Mouse (Mus musculus) urinary bladder, postnatal 4 days (tissue): ENCODE measurements around the gene Ctnna3.

ENCODE experiments used
- DNase-seq, 2 experiments: peaks; one replicate each; pipeline ENCODE4 v3.0.0; 2021 to 2022; ENCODE audit warnings: low spot score in 2 of 2

Ctnna3 gene

GRCm38 (mm10) chr10:63710211-63710610, 280.3 kb downstream of the Ctnna3 start:
- DNase-seq = no peak

DNA sequence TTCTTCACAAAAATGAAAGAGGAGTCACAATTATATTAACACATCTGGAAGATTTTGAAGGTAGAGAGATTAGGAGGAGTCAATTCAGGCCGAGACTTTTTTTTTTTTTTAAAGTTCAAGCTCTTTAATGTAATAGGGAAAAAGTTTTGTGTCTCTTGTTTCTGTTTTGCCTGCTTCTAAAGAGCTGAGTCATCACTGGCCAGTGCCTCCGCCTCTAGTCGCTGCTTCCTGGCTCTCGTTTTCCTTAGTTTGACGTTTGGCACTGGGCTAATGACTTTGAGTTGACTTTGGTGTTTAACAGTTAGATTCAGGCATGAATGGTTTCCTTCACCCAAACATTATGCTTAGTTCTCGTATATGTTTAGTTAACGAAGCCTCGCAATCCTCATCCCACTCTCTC, 282.6 kb downstream of the Ctnna3 start:
- DNase-seq = no peak

GRCm38 (mm10) chr10:63714151-63714550, 284.3 kb downstream of the Ctnna3 start:
- DNase-seq = no peak

DNA sequence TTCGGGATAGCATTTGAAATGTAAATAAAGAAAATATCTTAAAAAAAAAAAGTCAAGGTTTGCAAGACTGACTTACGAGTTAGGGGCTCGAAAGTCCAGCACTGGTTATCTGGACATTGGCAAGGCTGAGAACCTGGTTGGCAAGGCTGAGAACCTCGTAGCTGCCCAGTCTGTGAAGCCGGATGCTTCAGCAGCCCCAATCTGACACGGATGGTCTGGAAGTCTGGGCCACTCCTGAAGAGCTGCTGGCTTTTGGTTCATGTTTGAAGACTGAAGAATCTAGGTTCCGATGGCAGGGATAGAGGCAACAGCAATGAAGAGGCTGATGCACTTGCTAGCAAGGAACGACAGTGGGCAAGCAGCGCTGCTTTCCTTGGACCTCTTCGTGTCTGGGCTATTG, 339.0 kb downstream of the Ctnna3 start:
- no peak for DNase-seq

GRCm38 (mm10) chr10:63771656-63772055, 341.8 kb downstream of the Ctnna3 start:
- no peak for DNase-seq

DNA sequence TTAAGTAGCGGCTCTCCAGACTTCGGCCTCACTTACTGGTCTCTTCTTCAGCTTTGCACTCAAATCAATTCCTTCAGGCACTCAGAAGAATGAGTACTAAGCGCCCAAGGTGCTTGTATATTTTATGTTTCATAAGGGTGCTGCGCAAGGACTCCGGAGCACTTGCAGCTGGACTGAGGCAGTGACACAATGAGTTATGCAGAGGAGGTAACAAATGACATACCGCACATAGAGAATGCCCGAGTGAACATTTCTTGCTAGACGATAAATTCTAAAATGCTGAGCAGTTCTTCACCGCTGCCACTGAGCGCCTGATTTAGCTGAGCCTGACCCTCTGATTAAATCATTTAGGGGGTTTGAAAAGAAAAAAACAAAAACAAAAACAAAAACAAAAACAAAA, 342.2 kb downstream of the Ctnna3 start:
- DNase-seq = no peak

- DNase-seq = no peak
Measured at GRCm38 (mm10) chr10:63781948-63782347, 352.1 kb downstream of the Ctnna3 start.

- peak in 1 of 2 experiments; percentile 18 for DNase-seq
Measured at GRCm38 (mm10) chr10:63784808-63785535, 355.1 kb downstream of the Ctnna3 start.

- DNase-seq = no peak
Measured at GRCm38 (mm10) chr10:63786390-63786789, 356.5 kb downstream of the Ctnna3 start.

DNA sequence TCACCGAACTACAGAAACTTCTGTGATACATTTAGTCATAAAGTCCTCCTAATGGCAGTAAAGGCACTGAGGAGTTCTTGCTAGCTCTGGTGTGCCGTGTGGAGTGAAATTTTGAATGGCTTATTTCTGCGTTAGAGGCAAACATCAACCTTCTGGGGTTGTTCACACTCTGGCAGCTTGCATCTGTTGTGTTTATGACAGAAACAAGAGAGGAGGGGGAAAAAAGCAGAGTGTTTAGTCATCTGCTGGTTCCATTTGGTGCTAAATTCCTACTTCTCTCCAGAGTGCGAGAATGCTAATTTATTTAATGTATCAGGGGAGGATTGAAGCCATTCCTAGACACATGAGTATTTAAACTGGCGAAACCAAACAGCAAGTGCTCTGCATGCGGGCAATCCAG, 374.0 kb downstream of the Ctnna3 start:
- DNase-seq = no peak

- no peak for DNase-seq
Measured at GRCm38 (mm10) chr10:63805551-63805950, 375.7 kb downstream of the Ctnna3 start.

- DNase-seq = no peak
Measured at GRCm38 (mm10) chr10:63806254-63806653, 376.4 kb downstream of the Ctnna3 start.

DNA sequence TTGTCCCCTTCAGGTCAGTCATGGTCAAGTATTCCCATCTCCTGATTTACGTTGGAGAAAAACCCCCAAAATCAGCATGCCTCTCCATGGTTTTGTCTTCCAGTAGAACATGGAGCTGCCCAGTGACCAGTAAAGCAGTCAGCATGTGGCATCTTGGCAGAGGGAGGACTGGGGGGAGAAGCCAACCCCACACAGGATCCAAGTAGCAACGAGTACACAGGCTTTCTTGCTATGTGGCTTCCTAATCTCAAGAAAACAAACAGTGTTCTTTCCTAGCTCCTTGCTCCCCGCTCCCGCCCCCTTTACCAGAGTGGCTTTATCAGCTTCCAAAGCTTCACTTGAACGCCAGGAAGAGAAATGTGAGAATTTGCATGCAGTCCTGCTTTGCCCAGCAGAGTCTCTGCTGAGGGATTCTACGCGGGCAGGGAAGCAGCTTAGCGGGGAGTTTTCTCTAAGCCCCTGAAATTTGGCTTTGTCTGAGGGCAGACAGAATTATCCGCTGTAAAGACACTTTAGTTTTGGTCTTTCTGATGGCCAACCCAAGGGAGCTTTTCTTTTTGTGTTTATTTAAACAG, 380.2 kb downstream of the Ctnna3 start:
- DNase-seq = no peak

- no peak for DNase-seq
Measured at GRCm38 (mm10) chr10:63839011-63839410, 409.1 kb downstream of the Ctnna3 start.

DNA sequence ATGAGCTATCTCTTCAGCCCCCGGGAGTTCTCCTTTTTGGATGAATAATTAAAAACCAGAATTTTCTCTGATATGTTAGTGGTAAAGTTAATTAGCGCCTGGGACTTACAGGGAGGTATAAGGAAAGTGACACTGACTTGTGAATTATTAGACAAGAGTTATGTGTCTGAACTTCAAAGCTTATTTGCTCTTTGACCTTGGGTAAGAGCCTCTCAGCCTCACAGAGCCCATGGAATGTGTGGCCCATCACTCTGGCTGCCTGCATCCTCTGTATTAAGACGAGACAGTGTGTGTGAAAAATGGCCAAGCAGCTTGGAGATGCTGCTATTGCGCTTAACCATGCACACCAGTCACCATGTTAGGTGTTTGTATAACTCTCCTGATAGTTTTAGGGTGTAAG, 422.0 kb downstream of the Ctnna3 start:
- DNase-seq = no peak

DNA sequence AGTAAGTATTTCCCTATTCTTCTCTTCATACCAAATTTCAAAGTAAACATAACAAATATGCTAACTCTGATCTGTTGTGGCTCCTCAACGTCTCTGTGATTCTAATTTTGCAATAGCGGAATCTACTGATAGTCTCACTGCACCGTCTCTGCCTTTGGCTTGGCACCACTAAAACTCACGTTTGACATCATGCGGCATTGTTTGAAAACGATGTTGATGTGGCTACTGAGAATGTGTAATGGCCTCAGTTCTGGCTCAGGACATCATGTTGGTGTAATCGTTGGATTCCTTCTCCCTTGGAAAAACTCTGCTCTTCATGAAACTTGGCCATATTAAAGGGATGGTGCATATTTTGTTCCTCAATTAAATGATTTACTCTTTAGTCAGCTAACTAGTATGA, 439.2 kb downstream of the Ctnna3 start:
- DNase-seq = no peak

DNA sequence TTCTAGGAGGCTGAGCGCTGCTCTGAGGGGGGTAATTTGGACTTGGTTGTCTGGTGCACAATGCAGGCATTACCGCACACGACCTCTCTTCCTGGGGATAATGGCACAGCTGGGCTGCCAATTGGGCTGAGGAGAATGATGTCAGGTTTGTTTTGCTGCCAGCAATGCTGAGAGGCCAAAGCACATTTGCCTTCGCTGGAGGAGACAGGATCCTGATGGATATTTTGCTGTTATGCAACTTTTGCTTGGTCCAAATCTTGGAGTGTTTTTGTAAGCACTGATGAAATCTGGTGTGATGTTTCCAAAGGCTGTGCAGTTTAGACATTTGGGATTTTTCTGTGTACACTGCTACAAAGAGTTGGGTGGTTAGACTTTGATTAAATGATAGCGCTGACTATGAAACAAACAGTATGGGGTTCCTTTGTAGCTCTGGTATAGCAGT, 450.6 kb downstream of the Ctnna3 start:
- no peak for DNase-seq

DNA sequence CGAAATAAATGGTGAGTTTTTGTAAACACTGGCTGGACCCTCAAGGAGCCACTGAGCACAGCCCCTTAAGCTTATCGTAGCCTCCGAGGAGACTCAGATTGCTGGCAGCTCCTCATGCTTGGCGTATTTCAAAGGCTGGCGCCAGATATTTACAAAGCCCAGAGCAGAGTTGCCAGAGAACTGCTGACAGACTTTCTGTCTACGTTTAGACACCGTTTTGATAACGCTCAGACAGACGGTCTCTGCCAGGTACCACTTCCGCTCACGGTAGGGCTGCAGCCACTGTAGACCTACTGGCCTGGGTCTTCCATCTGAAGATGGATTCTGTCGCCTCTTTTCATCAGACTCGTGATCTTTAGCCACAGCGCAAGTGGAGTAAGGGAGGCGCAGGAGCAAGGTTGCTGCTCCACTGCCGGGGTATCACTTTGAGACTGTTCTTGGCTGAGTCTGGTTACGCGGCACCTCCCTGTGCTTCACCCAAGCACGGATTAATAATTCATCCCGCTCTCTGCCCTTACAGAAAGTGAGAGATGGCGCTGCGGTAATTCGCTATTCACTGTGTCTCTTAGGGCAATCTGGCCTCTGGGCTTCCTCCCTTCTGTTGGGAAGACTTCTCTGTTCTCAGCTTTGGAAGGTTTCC, 456.7 kb downstream of the Ctnna3 start:
- no peak for DNase-seq

- DNase-seq = no peak
Measured at GRCm38 (mm10) chr10:63894612-63895011, 464.7 kb downstream of the Ctnna3 start.

GRCm38 (mm10) chr10:63899891-63900290, 470.0 kb downstream of the Ctnna3 start:
- no peak for DNase-seq

DNA sequence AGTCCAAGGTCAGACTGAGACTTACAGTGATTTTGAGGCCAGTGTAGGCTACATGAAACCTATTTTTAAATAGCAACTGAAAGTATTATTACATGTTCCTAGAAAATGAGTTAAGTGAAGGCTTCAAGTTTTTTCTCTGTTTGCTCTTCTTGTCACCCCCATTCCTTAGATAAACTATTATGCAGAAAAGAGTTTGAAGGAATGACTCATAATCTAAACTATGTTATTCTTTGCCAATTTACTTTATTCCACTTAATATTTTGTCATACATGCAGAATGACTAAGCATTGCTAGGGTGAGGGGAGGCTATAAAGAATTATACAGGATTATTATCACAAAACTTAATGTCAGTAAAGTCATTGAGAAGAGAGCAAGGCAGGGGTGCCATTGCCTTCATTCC, 479.0 kb downstream of the Ctnna3 start:
- no peak for DNase-seq

GRCm38 (mm10) chr10:63927334-63927733, 497.4 kb downstream of the Ctnna3 start, which contains the start of gene Gm10118:
TSS of gene Gm10118 (minus strand) at chr10:63927434.
- DNase-seq = no peak

GRCm38 (mm10) chr10:63933946-63934345, 504.0 kb downstream of the Ctnna3 start:
- DNase-seq = no peak
